Mouse (Mus musculus) liver, adult 2 months (tissue): ENCODE data around the gene Ddx39. TPM values are rescaled to one million over a fixed set of nuclear protein-coding genes. Genes with fewer than 3 reads are reported as not detected.
A peak's percentile ranks its signal among the peaks of the same experiment; 100 is the strongest.

Experiments
- DNase-seq: peaks from one replicate; pipeline ENCODE4 v3.0.0-alpha.2; 2011; ENCODE audit warnings: low read depth, low spot score; ENCODE audit errors: extremely low read depth
- H3K27ac ChIP-seq: fragments of 200-500 bp; replicated peaks from 2 replicates; pipeline ENCODE4 v1.5.1; 2012; ENCODE audit warnings: low read depth, mild to moderate bottlenecking, control low read depth, inconsistent platforms, low read length; ENCODE audit not compliant: insufficient read depth
- H3K27me3 ChIP-seq: fragments of 200-500 bp; 2 replicates; pipeline ENCODE4 v1.6.1; 2012; ENCODE audit warnings: mild to moderate bottlenecking, moderate library complexity, low read length, inconsistent platforms; ENCODE audit not compliant: control insufficient read depth, insufficient read depth
- H3K36me3 ChIP-seq: fragments of 200-500 bp; 2 replicates; pipeline ENCODE4 v1.6.1; 2012; ENCODE audit warnings: low read length, inconsistent platforms; ENCODE audit not compliant: control insufficient read depth, insufficient read depth
- H3K4me1 ChIP-seq: fragments of 200-500 bp; 2 replicates; pipeline ENCODE4 v1.6.1; 2011; ENCODE audit warnings: low read length; ENCODE audit not compliant: control insufficient read depth, insufficient read depth
- H3K4me3 ChIP-seq: fragments of 200-500 bp; 2 replicates; pipeline ENCODE4 v1.5.1; 2011; ENCODE audit warnings: low read depth, mild to moderate bottlenecking, control low read depth, low read length, moderate library complexity; ENCODE audit not compliant: insufficient read depth
- H3K79me2 ChIP-seq: fragments of 200-500 bp; 2 replicates; pipeline ENCODE4 v1.6.1; 2012; ENCODE audit warnings: inconsistent platforms, mild to moderate bottlenecking, low read length, moderate library complexity; ENCODE audit not compliant: control insufficient read depth, insufficient read depth
- H3K9ac ChIP-seq: fragments of 200-500 bp; 2 replicates; pipeline ENCODE4 v1.6.1; 2012; ENCODE audit warnings: low read depth, mild to moderate bottlenecking, control low read depth, inconsistent platforms, low read length
- CTCF ChIP-seq: fragments of 200-500 bp; IDR thresholded peaks from 2 replicates; pipeline ENCODE4 v1.5.1; 2011; ENCODE audit warnings: low read depth, low read length, control low read depth
- POLR2A ChIP-seq: fragments of 200-500 bp; IDR thresholded peaks from 2 replicates; pipeline ENCODE4 v1.6.1; 2011; ENCODE audit warnings: low read length, control low read depth; ENCODE audit not compliant: insufficient read depth; ENCODE audit errors: extremely low read depth
- WGBS: fragments of 180-500 bp; shearing (Covaris S2); methylation state at CpG from one replicate; pipeline ENCODE4 v1.1.7; 2018; 5-methylcytosine and 5-hydroxymethylcytosine counted together
- polyA plus RNA-seq: library from polyadenylated mRNA; depleted of rRNA; stranded (reverse); fragments of >200 nt; gene quantifications from 2 replicates; pipeline ENCODE4 v1.2.3, GENCODE M21; 2012
- total RNA-seq: library from RNA; depleted of rRNA; stranded (reverse); fragments of >200 nt; gene quantifications from 2 replicates; pipeline ENCODE4 v1.2.3, GENCODE M21; 2014

Gene Ddx39
- total and polyA plus RNA-seq, 2 experiments: 13.5 to 17.2 TPM

DNA sequence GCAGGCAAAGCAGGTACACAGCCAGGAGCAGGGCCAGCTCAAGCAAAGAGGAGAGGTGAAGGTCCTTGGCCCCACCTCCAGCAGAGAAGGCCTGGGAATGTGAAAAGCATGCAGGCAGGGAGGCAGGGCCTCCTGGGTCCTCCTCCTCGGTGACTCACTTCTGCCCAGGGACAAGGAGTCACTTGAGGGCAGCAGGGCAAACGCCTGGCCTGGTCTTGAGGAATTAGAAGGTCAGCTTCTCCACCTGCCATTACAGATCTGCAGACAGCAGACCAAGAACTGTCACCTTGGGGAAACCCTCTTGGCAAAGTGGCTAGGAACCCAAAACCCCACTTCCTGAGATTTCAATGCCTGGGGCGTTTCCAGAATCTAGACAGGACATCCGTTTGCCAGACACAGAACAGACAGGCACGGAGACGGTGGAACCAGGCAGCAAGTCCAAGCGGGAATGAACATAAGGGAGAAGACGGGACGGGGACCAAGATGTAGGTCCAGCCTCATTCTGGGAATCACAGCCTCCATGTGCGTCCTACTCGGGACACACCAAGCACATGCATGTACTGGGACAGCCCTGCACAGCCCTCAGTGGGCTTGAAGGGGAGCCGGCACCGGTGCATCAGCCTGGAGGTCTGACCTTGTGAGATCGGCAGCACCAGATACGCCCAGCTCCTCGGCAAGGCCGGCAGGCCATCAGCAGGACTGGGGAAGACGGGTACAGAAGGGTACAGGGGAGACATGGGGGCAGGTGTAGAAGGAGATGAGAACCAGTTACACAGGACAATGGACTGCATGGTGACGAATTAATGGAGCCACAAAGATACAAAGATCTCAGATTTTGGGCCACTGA is 17.4 kb upstream of the Ddx39 start:
- H3K4me1 ChIP-seq: peaks cover 10% of the 10 kb centered on the region; the same call in 1 of the 2 replicates
- DNase-seq: peak; percentile 21
- peak overlapping the region; percentile 99 for H3K9ac ChIP-seq
- H3K79me2 ChIP-seq: peaks cover 14% of the 10 kb centered on the region; the same call in 1 of the 2 replicates
- TF ChIP-seq POLR2A (no peak), CTCF (no peak)
- H3K27me3 ChIP-seq: no peaks in the 10 kb centered on the region
- H3K4me3 ChIP-seq: peak overlapping the region; percentile 73
- peak overlapping the region; percentile 49 for H3K27ac ChIP-seq
- no peaks in the 10 kb centered on the region for H3K36me3 ChIP-seq
- WGBS: 53% methylated on average over 19 of the region's 19 CpGs

DNA sequence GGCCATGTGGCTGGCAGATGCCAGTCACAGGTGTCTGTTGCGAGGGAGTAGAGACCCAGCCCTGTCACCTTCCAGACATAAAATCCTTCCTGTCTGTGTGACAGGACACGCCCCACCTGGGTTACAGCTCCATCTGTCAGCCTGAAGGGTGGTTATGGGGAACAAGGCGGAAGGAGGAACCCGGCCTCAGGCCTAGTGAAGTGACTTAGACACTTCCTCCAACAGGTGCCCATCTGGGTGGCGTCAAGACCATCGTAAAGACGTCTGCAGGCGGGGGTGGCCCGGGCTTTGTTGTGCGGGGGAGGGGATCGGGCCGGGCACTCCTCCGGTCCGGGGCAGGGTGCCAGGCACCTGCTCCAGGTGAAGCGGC is 16.7 kb upstream of the Ddx39 start:
- 8% methylated on average over 15 of the region's 15 CpGs for WGBS
- Histone ChIP-seq H3K27me3 (no peaks in the 10 kb centered on the region), H3K9ac (peak overlapping the region; percentile 99), H3K79me2 (peaks cover 14% of the 10 kb centered on the region; the same call in 1 of the 2 replicates), H3K27ac (peak overlapping the region; percentile 73), H3K4me1 (peaks cover 10% of the 10 kb centered on the region; the same call in 1 of the 2 replicates), H3K36me3 (no peaks in the 10 kb centered on the region), H3K4me3 (peak overlapping the region; percentile 73)
- peak; percentile 34 for DNase-seq
- TF ChIP-seq CTCF: no peak
- TF ChIP-seq POLR2A: no peak

DNA sequence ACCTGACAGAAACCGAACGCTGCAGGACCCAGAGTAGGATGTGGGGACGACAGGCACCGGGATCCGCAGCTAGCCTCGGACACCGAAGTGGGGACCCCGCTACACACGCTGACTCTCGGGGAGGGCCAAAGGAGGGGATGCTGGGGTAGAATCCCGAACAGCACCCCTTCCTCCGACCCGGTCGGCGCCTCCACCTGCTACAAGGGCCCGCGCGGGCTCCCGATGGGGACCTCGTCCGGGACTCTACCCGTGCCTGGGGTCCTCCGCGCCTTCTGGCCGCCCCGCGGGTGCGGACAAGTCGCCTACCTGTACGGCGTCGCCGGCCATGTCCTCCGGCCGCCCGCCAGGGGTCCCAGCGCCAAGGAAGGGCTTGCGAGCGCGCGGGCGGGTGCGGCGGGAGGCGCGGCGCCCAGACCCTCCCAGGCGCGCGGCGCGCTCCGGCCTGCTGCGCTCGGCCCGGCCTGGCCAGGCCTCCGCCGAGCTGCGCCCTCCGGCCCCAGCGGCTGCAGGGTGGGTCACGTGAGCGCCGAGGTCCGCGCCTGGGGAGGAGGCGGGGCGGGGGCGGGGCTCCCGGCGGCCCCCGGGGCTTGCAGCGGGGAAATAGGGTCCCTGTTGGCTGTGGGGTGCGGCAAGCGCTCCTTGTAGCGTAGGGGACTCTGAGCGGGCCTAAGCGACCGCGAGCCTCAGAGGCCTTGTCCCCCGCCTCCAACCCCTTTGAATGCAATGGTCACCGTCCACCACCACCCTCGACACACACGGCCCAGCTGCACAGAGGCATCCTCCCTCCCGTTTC is 16.1 kb upstream of the Ddx39 start, which contains the start of gene Pkn1:
TSS of gene Pkn1 (minus strand) at position 519 of the 793 bp plus-strand sequence.
- Histone ChIP-seq H3K36me3 (no peaks in the 10 kb centered on the region), H3K79me2 (peaks cover 14% of the 10 kb centered on the region; the same call in 1 of the 2 replicates), H3K27ac (peak within 1 kb of the TSS; percentile 73), H3K4me1 (peaks cover 10% of the 10 kb centered on the region; the same call in 1 of the 2 replicates), H3K9ac (peak within 1 kb of the TSS; percentile 99), H3K4me3 (peak within 1 kb of the TSS; percentile 73), H3K27me3 (no peaks in the 10 kb centered on the region)
- peak; percentile 47 for DNase-seq
- TF ChIP-seq CTCF (no peak), POLR2A (peak; percentile 48; the same call in 1 of the 2 replicates)
- WGBS: 1% methylated on average over 80 of the region's 85 CpGs

DNA sequence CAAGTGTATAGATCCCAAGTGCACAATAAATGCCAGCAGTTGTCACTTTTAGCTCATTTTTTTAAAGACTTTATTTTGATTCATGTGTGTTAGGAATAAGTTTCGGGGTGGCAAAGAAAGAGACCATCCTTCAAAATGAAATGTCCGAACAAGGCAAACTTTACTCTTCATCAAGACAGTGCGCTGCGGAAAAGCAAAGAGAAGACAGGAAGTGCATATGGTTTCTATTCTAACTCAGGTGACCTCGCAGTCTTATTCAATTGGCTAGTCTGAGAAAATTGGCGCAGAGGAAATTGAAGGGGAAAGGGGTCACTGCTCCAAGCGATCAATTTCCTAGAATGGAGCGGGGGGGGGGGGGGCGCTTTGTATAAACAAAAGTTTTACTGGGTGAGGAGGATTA is 15.4 kb upstream of the Ddx39 start:
- peak overlapping the region; percentile 53 for H3K27ac ChIP-seq
- H3K4me3 ChIP-seq: peak overlapping the region; percentile 73
- peak overlapping the region; percentile 74 for H3K9ac ChIP-seq
- H3K27me3 ChIP-seq: no peaks in the 10 kb centered on the region
- TF ChIP-seq CTCF (no peak), POLR2A (no peak)
- peak; percentile 22 for DNase-seq
- no peaks in the 10 kb centered on the region for H3K36me3 ChIP-seq
- 27% methylated on average over 9 of the region's 9 CpGs for WGBS
- peaks cover 10% of the 10 kb centered on the region; the same call in 1 of the 2 replicates for H3K4me1 ChIP-seq
- peaks cover 14% of the 10 kb centered on the region; the same call in 1 of the 2 replicates for H3K79me2 ChIP-seq

DNA sequence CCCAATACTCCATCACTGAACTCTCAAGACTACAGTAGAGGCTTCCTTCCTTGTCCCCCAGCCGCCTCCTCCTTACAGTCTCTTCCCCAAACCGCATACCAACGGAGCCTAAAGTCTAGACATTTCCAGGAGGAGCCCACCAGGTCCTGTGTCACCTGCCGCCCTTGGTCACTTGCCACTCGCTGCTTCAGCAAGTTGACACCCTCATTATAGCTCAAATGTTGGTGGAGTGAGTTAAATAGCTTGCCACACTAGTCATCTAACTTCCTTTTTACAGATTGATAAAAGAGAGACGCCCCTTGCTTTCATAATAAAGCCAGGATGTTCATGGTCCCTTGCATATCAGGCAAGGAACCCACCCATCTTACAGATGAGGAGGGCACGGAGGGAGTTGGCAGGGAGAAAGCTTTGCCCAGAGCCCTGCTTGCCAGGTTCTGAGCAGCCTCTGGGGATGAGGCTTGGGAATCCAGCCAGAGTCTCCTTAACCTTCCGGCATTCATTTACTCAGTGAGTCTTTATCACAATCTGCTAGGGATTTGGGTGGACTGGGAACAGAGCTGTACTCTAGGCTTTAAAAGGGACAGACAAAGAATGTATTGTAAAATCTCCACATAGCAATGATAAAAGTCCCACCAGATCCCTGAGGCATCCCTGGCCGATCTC is 14.4 kb upstream of the Ddx39 start:
- Histone ChIP-seq H3K27ac (no peak overlapping the region), H3K4me3 (no peak overlapping the region), H3K27me3 (no peaks in the 10 kb centered on the region), H3K36me3 (no peaks in the 10 kb centered on the region), H3K9ac (no peak overlapping the region), H3K4me1 (0 out of 2 replicates have a peak, but pooled peaks cover 7% of the 10 kb centered on the region), H3K79me2 (peaks cover 14% of the 10 kb centered on the region; the same call in 1 of the 2 replicates)
- DNase-seq: no peak
- WGBS: 78% methylated on average over 9 of the region's 9 CpGs
- no peak for TF ChIP-seq CTCF
- no peak for TF ChIP-seq POLR2A
